Mouse (Mus musculus): ENCODE data around the gene Gprasp1. TPM values are rescaled to one million over a fixed set of nuclear protein-coding genes. Genes with fewer than 3 reads are reported as not detected.
"Not testable (repeated sequence)": the region's sequence is repeated elsewhere in the genome, so short reads cannot be mapped to it uniquely, and the experiment has no call there.

Gene Gprasp1
- total RNA-seq, 2 experiments from 2014 or later: 84.6 to 102 TPM

- DNase-seq (ENCODE audit: low spot score in 2 of 2): not testable (repeated sequence)
Observed at GRCm38 (mm10) chrX:135835896-135836295, 93.4 kb downstream of the Gprasp1 start.

DNA sequence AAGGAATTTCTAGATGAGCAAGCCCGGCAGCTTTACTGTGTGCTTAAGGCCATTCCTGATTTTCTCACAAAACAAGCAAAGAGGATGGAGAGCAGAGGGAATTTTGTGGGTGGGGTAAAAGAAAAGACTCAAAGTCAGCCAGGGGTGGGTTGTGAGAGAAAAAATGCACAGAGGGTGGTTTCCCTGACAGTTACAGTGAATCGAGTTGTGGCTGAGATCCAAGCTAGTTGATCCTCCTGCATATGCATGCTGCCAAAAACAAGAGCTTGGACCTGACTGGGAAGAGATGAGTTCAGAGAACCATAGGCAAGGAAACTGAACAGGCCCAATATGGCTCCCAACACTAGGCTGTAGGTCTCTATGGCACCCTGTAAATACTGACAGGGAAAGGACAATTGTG is 95.4 kb downstream of the Gprasp1 start:
- no peak for DNase-seq (ENCODE audit: low spot score in 2 of 2)

GRCm38 (mm10) chrX:135838521-135839360 is 96.2 kb downstream of the Gprasp1 start, which contains the start of gene Gprasp2:
Gene Gprasp2, plus strand, starts transcription at chrX:135839034.
- peak in 1 of 2 experiments; percentile 4 for DNase-seq (ENCODE audit: low spot score in 2 of 2)

DNA sequence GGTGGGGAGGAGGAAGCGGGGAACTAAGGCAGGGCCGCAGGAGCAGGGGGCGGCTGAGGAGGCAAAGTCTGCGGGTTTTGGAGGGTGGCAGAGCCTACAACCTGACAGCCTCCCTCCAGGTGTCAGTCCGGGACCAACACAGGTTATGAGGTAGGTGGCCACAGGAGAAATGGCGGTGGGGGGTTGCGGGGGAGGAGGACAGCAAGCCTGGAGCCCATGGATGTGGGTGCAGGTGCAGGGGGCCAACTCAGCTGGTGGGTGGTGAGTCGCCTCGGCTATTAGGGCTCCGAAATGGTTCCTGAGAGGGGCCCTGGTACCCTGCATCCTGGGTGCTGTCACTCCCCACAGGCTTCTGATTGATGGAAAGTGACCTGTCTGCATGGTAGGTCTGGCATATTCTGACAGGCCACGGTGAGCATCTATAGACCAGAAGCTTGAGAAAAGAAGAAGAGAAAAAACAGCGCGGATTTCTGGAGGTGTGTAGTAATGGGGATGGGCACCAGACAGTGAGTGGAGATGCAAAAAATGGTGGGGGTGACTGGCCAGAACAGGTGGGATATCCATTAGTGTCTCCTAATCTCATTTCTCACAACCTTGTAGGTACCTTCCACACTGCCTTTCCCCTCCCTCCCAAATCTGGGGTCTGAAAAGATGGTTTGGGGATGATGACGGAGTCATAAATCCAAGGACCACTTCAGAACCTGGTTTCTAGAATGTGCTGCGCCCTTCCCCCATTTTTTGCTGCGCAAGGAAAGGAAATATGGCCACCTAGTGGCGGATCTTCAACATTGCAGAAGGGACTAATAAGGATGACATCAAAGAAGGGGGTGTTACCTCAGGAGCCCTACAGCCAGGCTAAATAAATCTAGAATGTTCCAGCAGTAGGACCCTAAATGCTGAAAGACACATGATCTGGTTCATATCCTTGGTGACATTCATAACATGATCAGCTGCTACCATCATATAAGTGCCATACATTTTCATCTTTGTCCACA is 97.2 kb downstream of the Gprasp1 start:
- not testable (repeated sequence) for DNase-seq (ENCODE audit: low spot score in 2 of 2)

Small RNA genes within 50 kb of the gene (microRNA-seq; reads per million reads assigned to microRNA genes)
- gene Mir1970: not detected
- not detected for gene Mir7646

Other genes starting within 250 kb of the Gprasp1 start
- gene AV320801, start 248.1 kb upstream of the Gprasp1 start, total RNA-seq (2021): not detected
- gene Nxf7, start 144.0 kb upstream of the Gprasp1 start, total RNA-seq (2021): under 1 TPM in 1 of 2 experiments, not detected in 1; 0.17 TPM
- not detected for gene Prame, start 115.0 kb upstream of the Gprasp1 start, total RNA-seq (2021)
- not detected for gene Tcp11x2, start 48.9 kb upstream of the Gprasp1 start, total RNA-seq (2021)
- not detected for gene Tmsb15a, start 17.5 kb upstream of the Gprasp1 start, total RNA-seq (2021)
- gene Armcx5, start within 50 bp of the Gprasp1 start, total RNA-seq (2021): 10 to 100 TPM; 23.8 to 28.6 TPM
- gene Bhlhb9, start 54.9 kb downstream of the Gprasp1 start, total RNA-seq (2021): 10 to 100 TPM; 34.8 to 36.8 TPM
- gene Gprasp2, start 96.3 kb downstream of the Gprasp1 start, total RNA-seq (2021): 10 to 100 TPM; 39.8 to 46.2 TPM

Data from adrenal gland, postnatal 4 days (tissue).